Mouse (Mus musculus) heart, postnatal 10 days (tissue): ENCODE results near the gene Map3k3. TPM values are rescaled to one million over a fixed set of nuclear protein-coding genes. Genes with fewer than 3 reads are reported as not detected.
"Not testable (repeated sequence)": the region's sequence is repeated elsewhere in the genome, so short reads cannot be mapped to it uniquely, and the experiment has no call there.

Source experiments
- DNase-seq, 2 experiments: peaks; one replicate each; pipeline ENCODE4 v3.0.0; 2021
- intact Hi-C: fragments of 180-260 bp; cut with DNase I; formaldehyde crosslinking; loops from one replicate; pipeline ENCODE4 v1.15.1; 2025
- total RNA-seq, 2 experiments: library from RNA; stranded (reverse); gene quantifications; 2 replicates each; pipeline ENCODE4 v1.2.3; 2021

The Map3k3 gene
- 10 to 100 TPM; 50.5 to 50.6 TPM for total RNA-seq

DNA sequence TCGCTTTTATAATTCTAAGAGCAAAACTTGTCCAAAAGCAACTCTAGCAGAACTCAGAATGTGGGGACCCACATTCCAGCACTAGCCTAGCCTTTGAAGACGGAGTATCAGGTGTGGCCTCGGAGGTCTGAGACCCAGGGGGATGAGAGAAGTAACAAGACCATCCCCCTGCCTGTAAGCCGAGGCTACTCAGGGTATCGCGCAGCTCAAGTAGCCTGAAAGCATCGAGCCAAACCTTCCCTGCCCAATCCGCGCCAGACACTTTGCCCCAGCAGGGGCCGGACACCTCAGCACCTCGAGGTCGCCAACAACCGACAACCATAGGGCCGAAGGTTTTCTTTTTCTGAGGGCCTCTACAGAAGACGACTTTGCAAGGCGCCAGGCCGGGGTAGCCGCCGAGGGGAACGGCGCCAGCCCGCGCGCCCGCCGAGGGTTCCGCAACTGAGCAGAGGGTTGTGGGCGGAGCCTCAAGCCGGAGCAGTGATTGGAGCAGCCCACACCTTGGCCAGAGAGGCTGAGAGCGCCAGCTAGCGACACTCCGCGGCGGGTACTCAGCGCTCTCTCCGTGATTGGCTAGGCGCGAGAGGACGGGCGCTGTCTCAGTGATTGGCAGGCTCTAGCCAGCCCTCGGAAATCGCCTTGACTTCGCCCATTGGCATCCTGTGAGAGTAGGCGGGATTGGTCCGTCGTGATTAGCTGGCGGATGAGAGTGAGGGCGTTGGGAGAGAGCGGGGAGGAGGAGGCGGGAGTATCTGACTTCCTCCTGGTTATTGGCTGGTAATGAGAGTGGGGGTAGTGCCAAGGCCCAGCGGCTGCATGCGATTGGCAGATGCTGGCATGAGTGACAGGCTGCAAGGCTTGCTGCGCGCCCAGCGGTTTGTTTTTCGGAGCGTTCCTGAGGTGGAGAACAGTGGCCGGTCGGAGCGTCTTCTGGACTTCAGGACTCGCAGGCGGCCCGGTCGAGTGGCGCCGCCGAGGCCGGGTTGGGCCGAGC lies at the start of gene Map3k3:
TSS of gene Map3k3 (plus strand) at position 906 of the 994 bp plus-strand sequence.
- DNase-seq: peak; percentile 99 to 100
- intact Hi-C loops: loop anchor here (2.0 kb wide), 2 partner anchors 15 to 51 kb away; no protein-coding TSS in a partner anchor

- intact Hi-C loops: no loop called here
- no peak for DNase-seq
Measured at GRCm38 (mm10) chr11:106034986-106035385, 49.4 kb upstream of the Map3k3 start.

DNA sequence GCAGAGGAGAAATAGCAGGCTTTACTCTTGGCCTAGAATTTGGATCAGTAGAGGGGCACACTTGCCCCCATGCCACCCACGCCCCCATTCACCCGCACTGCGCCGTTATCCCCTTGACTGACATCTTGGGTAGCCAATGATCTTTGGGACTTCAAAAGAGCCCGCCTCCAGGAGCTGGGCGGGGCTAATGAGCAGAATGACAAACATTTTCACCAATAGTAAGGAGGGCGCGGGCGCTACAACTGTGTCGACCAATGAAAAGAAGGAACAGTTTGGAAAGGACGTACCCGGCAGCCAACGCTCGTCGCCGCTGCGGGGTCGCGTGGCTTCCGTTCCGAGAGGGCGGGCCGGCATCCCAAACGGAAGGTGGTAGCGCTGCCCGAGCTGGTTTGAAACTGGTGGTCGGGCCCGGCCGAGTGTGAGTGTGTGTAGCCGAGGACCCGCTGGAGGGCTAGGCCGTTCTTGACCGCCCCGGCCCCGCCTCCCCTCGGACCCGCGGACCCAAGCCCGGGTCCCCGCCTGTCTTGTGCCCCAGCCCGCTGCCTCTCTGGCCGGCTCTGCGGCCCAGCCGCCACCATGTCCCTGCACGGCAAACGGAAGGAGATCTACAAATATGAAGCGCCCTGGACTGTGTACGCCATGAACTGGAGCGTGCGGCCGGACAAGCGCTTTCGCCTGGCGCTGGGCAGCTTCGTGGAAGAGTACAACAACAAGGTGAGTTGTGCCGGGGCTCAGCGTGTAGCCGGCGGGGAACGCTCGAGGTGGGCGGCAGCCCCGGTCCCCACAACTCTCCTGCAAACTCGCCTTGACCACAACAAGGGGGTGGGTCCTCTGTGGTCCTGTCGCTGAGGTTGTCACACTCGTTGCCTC lies 47.6 kb upstream of the Map3k3 start, which contains the start of gene Dcaf7:
TSS of gene Dcaf7 (plus strand) at position 325 of the 870 bp plus-strand sequence.
- peak; percentile 98 for DNase-seq
- intact Hi-C loops: no loop called here

DNA sequence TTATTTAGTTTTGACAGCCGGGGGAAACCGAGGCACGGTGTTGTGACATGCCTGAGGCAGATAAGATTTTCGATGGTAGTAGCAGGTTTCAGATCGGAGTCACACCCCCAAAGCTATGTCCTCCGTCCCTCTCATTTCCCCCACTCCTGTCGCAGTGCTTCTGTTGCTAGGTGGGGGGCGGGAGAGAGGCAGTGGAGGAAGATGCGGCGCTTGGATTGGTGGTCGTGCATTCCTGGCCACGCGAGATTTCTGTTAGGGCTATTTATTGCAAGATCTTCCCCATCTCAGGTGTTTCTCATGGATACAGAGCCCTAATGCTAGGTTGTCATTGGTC lies 47.0 kb upstream of the Map3k3 start:
- peak; percentile 13 to 43 for DNase-seq
- intact Hi-C loops: no loop called here

DNA sequence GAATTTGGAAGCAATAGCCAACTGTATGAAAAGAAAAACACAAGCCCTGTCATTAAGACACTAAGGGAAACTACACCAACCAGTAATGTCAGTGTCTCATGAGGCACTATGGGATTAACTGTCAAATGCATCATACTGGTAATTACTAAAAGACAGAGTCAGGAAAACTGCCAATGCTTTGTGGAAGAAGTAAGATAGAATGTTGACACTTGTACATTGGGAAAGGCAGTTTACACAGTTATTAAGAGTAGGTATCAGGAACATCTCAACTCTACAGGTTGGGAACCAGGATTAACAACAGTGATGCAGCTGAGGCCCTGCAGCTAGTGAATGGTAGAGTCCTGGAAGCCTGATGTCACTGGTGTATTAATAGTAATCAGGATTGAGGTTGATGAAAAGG lies 40.1 kb upstream of the Map3k3 start:
- DNase-seq: no peak
- intact Hi-C loops: no loop called here

- no peak for DNase-seq
Measured at GRCm38 (mm10) chr11:106045256-106045655, 39.2 kb upstream of the Map3k3 start.

GRCm38 (mm10) chr11:106045780-106046179 lies 38.6 kb upstream of the Map3k3 start:
- intact Hi-C loops: no loop called here
- DNase-seq: no peak

More at GRCm38 (mm10) chr11:106045256-106045655, 39.2 kb upstream of the Map3k3 start:
- intact Hi-C loops: no loop called here

DNA sequence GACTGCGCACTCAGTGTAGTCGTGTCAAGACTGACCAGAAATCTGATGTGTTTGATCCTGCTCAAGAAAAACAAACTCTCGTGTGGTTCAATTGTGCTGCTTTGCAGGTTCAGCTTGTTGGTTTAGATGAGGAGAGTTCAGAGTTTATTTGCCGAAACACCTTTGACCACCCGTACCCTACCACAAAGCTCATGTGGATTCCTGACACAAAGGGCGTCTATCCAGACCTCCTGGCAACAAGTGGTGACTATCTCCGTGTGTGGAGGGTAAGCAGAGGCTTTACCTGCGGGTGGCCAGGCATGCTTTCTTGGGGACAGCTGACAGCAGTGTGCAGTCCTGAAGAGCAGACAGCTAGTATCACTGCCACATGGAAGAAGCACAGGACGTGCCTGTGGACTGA lies 37.8 kb upstream of the Map3k3 start:
- DNase-seq: no peak

GRCm38 (mm10) chr11:106053921-106054320 lies 30.5 kb upstream of the Map3k3 start:
- intact Hi-C loops: no loop called here
- no peak for DNase-seq

More for the DNA sequence above, 37.8 kb upstream of the Map3k3 start:
- intact Hi-C loops: no loop called here

DNA sequence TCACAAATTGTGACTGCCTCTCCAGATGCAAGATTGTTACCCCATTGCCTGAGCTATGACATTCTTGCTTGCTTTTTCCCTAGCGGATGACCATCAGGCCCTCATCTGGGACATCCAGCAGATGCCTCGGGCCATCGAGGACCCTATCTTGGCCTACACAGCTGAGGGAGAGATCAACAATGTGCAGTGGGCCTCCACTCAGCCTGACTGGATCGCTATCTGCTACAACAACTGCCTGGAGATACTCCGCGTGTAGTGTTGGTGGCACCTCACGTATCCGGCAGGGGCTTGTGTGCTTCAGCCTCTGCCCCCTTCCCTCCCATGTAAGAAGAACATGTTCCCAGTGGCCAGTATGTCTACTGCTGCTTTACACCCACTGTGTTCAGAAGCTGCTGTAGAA lies 29.8 kb upstream of the Map3k3 start:
- no peak for DNase-seq
- intact Hi-C loops: no loop called here

GRCm38 (mm10) chr11:106055341-106055740 lies 29.1 kb upstream of the Map3k3 start:
- DNase-seq: no peak
- intact Hi-C loops: no loop called here

DNA sequence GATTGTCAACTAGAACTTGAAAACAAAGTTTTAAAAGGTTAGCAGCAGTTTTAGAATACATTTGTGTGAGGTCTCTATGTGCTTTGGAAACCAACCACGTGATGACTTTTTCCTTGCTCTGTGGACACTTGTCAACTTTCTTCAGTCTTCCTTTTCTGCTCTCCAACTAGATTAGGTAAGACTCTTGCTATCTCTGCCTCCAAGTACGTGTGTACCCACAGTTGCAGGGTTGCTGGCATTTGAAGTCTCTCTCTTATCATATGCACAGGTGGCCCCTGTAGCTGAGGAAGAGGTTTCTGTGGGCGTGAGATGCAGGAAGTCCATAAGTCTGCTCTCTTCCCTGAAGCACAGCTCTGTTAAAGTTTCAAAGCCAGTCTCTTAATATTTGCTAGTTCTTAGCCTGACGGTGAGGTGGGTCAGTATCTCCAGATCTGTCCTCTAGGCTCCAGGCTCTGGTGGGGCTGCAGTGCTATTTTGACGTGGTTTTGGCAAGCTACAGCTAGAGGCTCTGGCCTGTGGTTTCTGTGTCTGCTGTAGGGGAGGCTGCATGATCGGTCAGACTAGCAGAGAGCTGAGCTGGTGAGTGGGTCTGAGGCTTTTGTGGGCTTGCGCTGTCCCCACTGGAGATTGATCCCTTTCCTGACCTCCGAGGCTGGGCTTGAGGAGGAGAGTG lies 27.5 kb upstream of the Map3k3 start:
- intact Hi-C loops: no loop called here
- no peak for DNase-seq

- intact Hi-C loops: no loop called here
- no peak for DNase-seq
Measured at GRCm38 (mm10) chr11:106058020-106058419, 26.4 kb upstream of the Map3k3 start.

GRCm38 (mm10) chr11:106060549-106060948 lies 23.9 kb upstream of the Map3k3 start:
- DNase-seq: no peak
- intact Hi-C loops: no loop called here

GRCm38 (mm10) chr11:106061311-106061710 lies 23.1 kb upstream of the Map3k3 start:
- intact Hi-C loops: no loop called here
- no peak for DNase-seq

- no peak for DNase-seq
- intact Hi-C loops: no loop called here
Measured at GRCm38 (mm10) chr11:106063756-106064155, 20.7 kb upstream of the Map3k3 start.

GRCm38 (mm10) chr11:106065073-106065922 lies 19.1 kb upstream of the Map3k3 start:
- intact Hi-C loops: no loop called here
- no peak for DNase-seq

GRCm38 (mm10) chr11:106065923-106066571 lies 18.4 kb upstream of the Map3k3 start, which contains the start of gene Taco1:
TSS of gene Taco1 (plus strand) at chr11:106066061.
- peak; percentile 96 to 97 for DNase-seq
- intact Hi-C loops: no loop called here

DNA sequence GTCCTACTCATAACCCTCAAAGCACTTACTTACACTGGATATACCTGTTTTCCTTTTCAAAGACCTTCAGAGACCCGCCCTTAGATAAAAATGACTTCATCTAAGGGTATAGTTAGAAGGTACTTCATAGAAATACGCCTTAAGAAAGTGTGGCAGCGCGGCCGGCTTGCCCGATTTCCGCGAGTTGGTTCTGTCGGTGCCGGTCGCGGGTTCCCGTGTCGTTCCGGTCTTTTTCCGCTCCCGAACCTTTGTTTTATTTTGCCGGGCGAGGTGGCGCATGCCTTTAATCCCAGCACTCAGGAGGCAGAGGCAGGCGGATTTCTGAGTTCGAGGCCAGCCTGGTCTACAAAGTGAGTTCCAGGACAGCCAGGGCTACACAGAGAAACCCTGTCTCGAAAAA lies 17.8 kb upstream of the Map3k3 start:
- intact Hi-C loops: not testable (repeated sequence)
- peak in 1 of 2 experiments; percentile 49 for DNase-seq
